Mouse (Mus musculus): Measurements from ENCODE around the gene Gm28038. TPM values are rescaled to one million over a fixed set of nuclear protein-coding genes. Genes with fewer than 3 reads are reported as not detected.

Gm28038 gene
- polyA plus RNA-seq, 1 experiment from 2014 or later = not detected

DNA sequence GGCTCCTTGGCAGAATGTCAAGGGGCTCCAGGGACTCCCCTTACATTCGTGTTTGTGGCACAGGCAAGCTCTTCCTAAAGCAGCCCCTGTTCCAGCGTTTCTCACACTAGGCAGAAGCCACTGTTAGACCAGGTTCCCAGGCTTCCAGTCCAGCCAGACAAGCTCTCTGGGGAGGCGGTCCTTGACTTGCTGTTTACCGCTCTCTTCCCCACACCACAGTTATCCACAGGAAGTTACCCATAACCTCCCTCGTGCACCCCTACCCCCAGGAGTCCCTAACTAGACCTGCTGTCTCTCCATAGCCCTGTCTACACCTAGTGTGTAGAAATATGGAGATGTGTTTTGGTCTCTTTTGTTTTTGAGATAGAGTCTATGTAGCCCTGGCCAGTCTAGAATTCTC, 27.0 kb upstream of the Gm28038 start:
- no peak for DNase-seq (ENCODE audit: low spot score, missing footprints)
- Histone ChIP-seq H3K36me3 (ENCODE audit: control insufficient read depth, insufficient read depth, low read length) (peaks cover 26% of the 10 kb centered on the region), H3K4me1 (ENCODE audit: control insufficient read depth, insufficient read depth, low read length) (no peaks in the 10 kb centered on the region), H3K27ac (ENCODE audit: low read depth, low read length) (no peak overlapping the region), H3K9me3 (ENCODE audit: control insufficient read depth, low read length) (no peaks in the 10 kb centered on the region), H3K4me3 (ENCODE audit: low read depth, low read length) (no peak overlapping the region), H3K27me3 (ENCODE audit: control insufficient read depth, insufficient read depth, low read length) (no peaks in the 10 kb centered on the region), H3K9ac (ENCODE audit: low read length) (no peak overlapping the region), H3K4me2 (no peak overlapping the region)
- no peak for ATAC-seq (ENCODE audit: low FRiP score)
- WGBS = 88% methylated on average over 5 of the region's 5 CpGs

DNA sequence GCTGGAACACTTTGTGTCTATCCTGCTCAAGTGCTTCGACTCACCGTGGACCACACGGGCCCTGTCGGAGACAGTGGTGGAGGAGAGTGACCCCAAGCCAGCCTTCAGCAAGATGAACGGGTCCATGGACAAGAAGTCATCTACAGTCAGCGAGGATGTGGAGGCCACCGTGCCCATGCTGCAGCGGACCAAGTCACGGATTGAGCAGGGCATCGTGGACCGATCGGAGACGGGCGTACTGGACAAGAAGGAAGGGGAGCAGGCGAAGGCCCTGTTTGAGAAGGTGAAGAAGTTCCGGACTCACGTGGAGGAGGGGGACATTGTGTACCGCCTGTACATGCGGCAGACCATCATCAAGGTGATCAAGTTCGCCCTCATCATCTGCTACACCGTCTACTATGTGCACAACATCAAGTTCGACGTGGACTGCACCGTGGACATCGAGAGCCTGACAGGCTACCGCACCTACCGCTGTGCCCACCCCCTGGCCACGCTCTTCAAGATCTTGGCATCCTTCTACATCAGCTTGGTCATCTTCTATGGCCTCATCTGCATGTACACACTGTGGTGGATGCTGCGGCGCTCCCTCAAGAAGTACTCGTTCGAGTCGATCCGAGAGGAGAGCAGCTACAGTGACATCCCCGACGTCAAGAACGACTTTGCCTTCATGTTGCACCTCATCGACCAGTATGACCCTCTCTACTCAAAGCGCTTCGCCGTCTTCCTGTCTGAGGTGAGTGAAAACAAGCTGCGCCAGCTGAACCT, 25.0 kb upstream of the Gm28038 start:
- WGBS = 96% methylated on average over 42 of the region's 42 CpGs

DNA sequence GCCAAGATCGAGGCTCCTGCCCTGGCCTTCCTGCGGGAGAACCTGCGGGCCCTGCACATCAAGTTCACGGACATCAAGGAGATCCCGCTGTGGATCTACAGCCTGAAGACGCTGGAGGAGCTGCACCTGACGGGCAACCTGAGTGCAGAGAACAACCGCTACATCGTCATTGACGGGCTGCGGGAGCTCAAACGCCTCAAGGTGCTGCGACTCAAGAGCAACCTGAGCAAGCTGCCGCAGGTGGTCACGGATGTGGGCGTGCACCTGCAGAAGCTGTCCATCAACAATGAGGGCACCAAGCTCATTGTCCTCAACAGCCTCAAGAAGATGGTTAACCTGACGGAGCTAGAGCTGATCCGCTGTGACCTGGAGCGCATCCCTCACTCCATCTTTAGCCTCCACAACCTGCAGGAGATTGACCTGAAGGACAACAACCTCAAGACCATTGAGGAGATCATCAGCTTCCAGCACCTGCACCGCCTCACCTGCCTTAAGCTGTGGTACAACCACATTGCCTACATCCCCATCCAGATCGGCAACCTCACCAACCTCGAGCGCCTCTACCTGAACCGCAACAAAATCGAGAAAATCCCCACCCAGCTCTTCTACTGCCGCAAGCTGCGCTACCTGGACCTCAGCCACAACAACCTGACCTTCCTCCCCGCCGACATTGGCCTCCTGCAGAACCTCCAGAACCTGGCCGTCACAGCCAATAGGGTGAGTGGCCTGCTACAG, 24.1 kb upstream of the Gm28038 start:
- Histone ChIP-seq H3K9ac (ENCODE audit: low read length) (no peak overlapping the region), H3K36me3 (ENCODE audit: control insufficient read depth, insufficient read depth, low read length) (peaks cover 32% of the 10 kb centered on the region), H3K9me3 (ENCODE audit: control insufficient read depth, low read length) (no peaks in the 10 kb centered on the region), H3K4me2 (no peak overlapping the region), H3K27me3 (ENCODE audit: control insufficient read depth, insufficient read depth, low read length) (no peaks in the 10 kb centered on the region), H3K4me1 (ENCODE audit: control insufficient read depth, insufficient read depth, low read length) (no peaks in the 10 kb centered on the region), H3K4me3 (ENCODE audit: low read depth, low read length) (no peak overlapping the region), H3K27ac (ENCODE audit: low read depth, low read length) (no peak overlapping the region)
- ATAC-seq (ENCODE audit: low FRiP score) = no peak
- no peak for DNase-seq (ENCODE audit: low spot score, missing footprints)
- 97% methylated on average over 30 of the region's 30 CpGs for WGBS

More for the DNA sequence above, 25.0 kb upstream of the Gm28038 start:
- Histone ChIP-seq H3K4me2 (no peak overlapping the region), H3K27me3 (ENCODE audit: control insufficient read depth, insufficient read depth, low read length) (no peaks in the 10 kb centered on the region), H3K4me3 (ENCODE audit: low read depth, low read length) (no peak overlapping the region), H3K27ac (ENCODE audit: low read depth, low read length) (no peak overlapping the region), H3K9me3 (ENCODE audit: control insufficient read depth, low read length) (no peaks in the 10 kb centered on the region), H3K36me3 (ENCODE audit: control insufficient read depth, insufficient read depth, low read length) (peaks cover 29% of the 10 kb centered on the region), H3K9ac (ENCODE audit: low read length) (no peak overlapping the region), H3K4me1 (ENCODE audit: control insufficient read depth, insufficient read depth, low read length) (no peaks in the 10 kb centered on the region)
- no peak for ATAC-seq (ENCODE audit: low FRiP score)
- no peak for DNase-seq (ENCODE audit: low spot score, missing footprints)

DNA sequence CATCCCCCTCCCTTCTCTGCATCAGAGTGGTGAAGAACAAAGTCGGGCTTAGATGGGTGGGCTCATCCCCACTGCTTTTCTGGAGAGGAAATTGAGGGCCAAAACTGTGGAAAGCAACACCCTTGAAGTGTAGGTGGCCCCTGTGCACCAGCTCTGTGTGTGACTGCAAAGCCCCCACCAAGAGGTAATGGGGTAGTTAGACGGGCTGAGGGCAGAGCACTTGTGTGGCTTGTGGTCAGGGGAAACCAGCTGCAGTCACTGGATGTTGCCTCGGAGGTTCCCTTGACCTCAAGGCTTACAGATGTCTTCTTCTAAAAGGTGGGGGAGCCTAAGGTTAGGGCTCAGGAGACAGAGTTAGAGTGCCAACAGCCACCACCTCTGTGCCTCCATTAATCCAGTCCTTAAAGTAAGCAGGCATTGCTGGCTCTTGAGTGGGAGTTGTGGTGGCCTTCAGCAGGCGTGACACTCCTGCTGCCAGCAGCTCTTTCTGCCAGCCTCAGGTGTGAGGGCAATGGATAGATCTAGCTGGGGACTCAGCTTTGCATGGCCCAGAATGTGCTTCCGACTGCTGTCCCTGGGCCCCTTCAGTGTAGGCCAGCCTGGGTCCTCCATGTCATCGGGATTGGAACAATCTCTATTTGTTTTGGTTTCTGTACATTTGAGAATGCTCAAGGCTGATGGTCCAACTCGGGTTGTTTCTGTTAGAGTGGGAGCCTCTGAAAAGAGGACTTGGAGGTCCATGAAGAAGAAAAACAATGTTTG, 23.0 kb upstream of the Gm28038 start:
- no peaks in the 10 kb centered on the region for H3K9me3 ChIP-seq (ENCODE audit: control insufficient read depth, low read length)
- no peak overlapping the region for H3K9ac ChIP-seq (ENCODE audit: low read length)
- WGBS = 93% methylated on average over 7 of the region's 7 CpGs
- H3K27me3 ChIP-seq (ENCODE audit: control insufficient read depth, insufficient read depth, low read length) = no peaks in the 10 kb centered on the region
- H3K27ac ChIP-seq (ENCODE audit: low read depth, low read length) = no peak overlapping the region
- no peak overlapping the region for H3K4me2 ChIP-seq
- DNase-seq (ENCODE audit: low spot score, missing footprints) = no peak
- H3K36me3 ChIP-seq (ENCODE audit: control insufficient read depth, insufficient read depth, low read length) = peaks cover 36% of the 10 kb centered on the region
- ATAC-seq (ENCODE audit: low FRiP score) = no peak
- no peak overlapping the region for H3K4me3 ChIP-seq (ENCODE audit: low read depth, low read length)
- no peaks in the 10 kb centered on the region for H3K4me1 ChIP-seq (ENCODE audit: control insufficient read depth, insufficient read depth, low read length)

DNA sequence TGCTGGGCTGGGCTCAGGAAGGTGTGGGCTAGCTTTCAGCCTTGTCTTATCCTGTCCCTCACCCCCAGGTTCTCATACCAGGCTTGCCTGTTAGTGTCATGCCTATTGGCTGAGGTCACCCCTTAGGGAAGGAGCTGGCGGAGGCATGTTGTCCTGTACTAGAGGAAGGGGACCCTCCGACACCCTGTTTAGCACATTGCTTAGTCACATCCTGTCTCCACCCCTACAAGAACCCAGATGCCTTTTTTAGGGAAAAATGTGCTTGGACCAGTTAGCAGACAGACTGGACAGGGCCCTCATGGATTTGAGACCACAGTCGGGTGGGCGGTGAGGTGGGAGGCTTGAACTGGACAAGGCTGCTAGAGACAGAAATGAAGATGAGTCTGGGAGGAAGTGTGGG, 22.2 kb upstream of the Gm28038 start:
- Histone ChIP-seq H3K4me2 (no peak overlapping the region), H3K9ac (ENCODE audit: low read length) (no peak overlapping the region), H3K27ac (ENCODE audit: low read depth, low read length) (no peak overlapping the region), H3K4me1 (ENCODE audit: control insufficient read depth, insufficient read depth, low read length) (no peaks in the 10 kb centered on the region), H3K36me3 (ENCODE audit: control insufficient read depth, insufficient read depth, low read length) (peaks cover 39% of the 10 kb centered on the region), H3K27me3 (ENCODE audit: control insufficient read depth, insufficient read depth, low read length) (no peaks in the 10 kb centered on the region), H3K4me3 (ENCODE audit: low read depth, low read length) (no peak overlapping the region), H3K9me3 (ENCODE audit: control insufficient read depth, low read length) (no peaks in the 10 kb centered on the region)
- ATAC-seq (ENCODE audit: low FRiP score) = no peak
- 90% methylated on average over 4 of the region's 4 CpGs for WGBS
- DNase-seq (ENCODE audit: low spot score, missing footprints) = no peak

DNA sequence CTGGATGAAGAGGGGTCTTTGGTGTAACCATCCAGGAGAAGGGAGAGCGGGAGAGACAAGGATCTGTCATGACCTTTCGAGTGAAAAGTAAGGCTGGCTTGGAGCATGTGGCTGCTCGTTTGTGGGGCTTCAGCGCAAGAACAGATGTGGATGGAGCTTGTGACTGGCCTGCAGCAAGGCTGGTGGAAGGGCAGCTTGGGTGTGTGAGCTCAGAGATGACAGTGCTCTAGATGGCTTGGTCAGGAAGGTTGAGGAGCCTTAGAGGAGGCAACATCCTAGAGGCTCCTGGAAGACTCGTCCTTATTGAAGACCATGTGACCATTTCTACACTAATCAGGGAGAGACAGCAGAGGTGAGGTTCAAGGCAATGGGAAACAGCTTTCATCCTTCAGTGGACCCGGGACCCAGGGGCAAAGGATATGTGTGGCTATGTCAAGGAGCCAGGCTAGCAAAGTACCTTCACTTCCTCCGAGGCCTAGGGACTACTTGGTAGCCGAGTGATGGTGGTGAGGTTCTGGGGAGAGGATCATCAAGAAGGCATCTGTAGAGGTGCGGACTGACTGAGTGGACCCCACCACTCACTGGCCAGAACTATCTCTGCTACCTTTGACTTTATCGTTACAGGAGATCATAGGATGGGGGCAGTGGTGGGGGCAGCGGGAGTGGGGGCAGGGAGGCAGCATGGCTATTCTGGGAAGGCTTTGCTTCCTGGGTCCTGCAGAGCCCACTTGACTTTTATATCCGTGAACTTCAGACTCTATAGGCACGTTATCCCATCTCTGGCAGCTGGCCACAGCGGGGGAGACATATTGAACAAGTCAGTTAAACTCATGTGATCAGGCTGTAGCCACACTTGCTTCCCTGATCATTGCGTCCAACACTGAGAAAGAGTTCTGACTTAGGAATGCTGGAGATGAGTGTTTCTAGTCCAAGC, 21.4 kb upstream of the Gm28038 start:
- Histone ChIP-seq H3K9me3 (ENCODE audit: control insufficient read depth, low read length) (no peaks in the 10 kb centered on the region), H3K4me1 (ENCODE audit: control insufficient read depth, insufficient read depth, low read length) (no peaks in the 10 kb centered on the region), H3K27me3 (ENCODE audit: control insufficient read depth, insufficient read depth, low read length) (no peaks in the 10 kb centered on the region), H3K36me3 (ENCODE audit: control insufficient read depth, insufficient read depth, low read length) (peaks cover 45% of the 10 kb centered on the region), H3K4me3 (ENCODE audit: low read depth, low read length) (no peak overlapping the region), H3K27ac (ENCODE audit: low read depth, low read length) (no peak overlapping the region), H3K9ac (ENCODE audit: low read length) (no peak overlapping the region), H3K4me2 (no peak overlapping the region)
- ATAC-seq (ENCODE audit: low FRiP score) = no peak
- 93% methylated on average over 15 of the region's 15 CpGs for WGBS
- DNase-seq (ENCODE audit: low spot score, missing footprints) = no peak

DNA sequence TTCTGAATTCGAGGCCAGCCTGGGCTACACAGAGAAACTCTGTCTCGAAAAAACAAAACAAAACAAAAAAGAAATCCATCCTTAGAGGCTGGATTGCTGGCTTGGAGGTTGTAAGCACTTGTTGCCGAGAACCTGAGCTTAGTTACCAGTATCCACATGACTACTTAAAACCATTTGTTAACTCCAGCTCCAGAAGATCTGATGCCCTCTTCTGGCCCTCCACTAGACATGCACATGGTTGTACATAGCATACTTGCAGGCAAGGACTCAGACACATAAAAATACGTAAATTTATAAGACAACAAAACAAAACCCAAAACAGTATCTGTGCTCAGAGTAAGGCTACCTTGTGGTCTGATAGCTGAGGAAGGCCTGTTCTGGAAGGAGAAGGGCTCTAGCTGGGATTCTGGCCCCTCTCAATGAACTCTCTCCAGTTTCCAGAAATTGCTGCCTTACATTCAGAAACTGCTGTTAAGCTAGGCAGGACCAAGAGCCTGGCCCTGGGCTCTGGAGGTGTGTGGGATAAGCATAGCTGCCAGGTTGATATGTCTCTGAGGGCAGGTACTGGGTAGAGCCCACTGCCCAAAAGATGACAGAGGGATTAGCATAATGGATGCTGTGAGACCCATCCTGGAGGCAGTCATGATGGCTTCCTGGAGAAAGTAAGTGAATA, 19.6 kb upstream of the Gm28038 start:
- Histone ChIP-seq H3K9ac (ENCODE audit: low read length) (no peak overlapping the region), H3K27ac (ENCODE audit: low read depth, low read length) (no peak overlapping the region), H3K36me3 (ENCODE audit: control insufficient read depth, insufficient read depth, low read length) (peaks cover 36% of the 10 kb centered on the region), H3K9me3 (ENCODE audit: control insufficient read depth, low read length) (no peaks in the 10 kb centered on the region), H3K4me1 (ENCODE audit: control insufficient read depth, insufficient read depth, low read length) (no peaks in the 10 kb centered on the region), H3K4me2 (no peak overlapping the region), H3K27me3 (ENCODE audit: control insufficient read depth, insufficient read depth, low read length) (no peaks in the 10 kb centered on the region), H3K4me3 (ENCODE audit: low read depth, low read length) (no peak overlapping the region)
- ATAC-seq (ENCODE audit: low FRiP score) (no peak), DNase-seq (ENCODE audit: low spot score, missing footprints) (no peak)
- WGBS = 92% methylated on average over 4 of the region's 4 CpGs

Measured in midbrain, embryonic 11.5 days (tissue).